Mouse (Mus musculus) lung, embryonic 14.5 days (tissue): ENCODE results near the gene Dock4. TPM values are rescaled to one million over a fixed set of nuclear protein-coding genes. Genes with fewer than 3 reads are reported as not detected.

Experiments
- ATAC-seq: fragments of 200-750 bp; cut with Nextera tagmentation; 2 replicates; pipeline ENCODE4 v1.8.0; 2017; ENCODE audit warnings: mild to moderate bottlenecking, moderate TSS enrichment, moderate library complexity; ENCODE audit not compliant: insufficient read depth
- DNase-seq: peaks from one replicate; pipeline ENCODE4 v3.0.0-alpha.2; 2015
- H3K27ac ChIP-seq: fragments of 300-500 bp; sonication (generic); 2 replicates; pipeline ENCODE4 v1.5.1; 2014; ENCODE audit warnings: low read depth, mild to moderate bottlenecking, moderate library complexity
- H3K27me3 ChIP-seq: fragments of 300-500 bp; sonication (generic); 2 replicates; pipeline ENCODE4 v1.6.1; 2014; ENCODE audit warnings: low read length, control low read depth; ENCODE audit not compliant: insufficient read depth
- H3K36me3 ChIP-seq: fragments of 300-500 bp; sonication (generic); 2 replicates; pipeline ENCODE4 v1.6.1; 2014; ENCODE audit warnings: control low read depth; ENCODE audit not compliant: insufficient read depth
- H3K4me1 ChIP-seq: fragments of 300-500 bp; sonication (generic); 2 replicates; pipeline ENCODE4 v1.6.1; 2014; ENCODE audit warnings: antibody characterized with exemption, control low read depth; ENCODE audit not compliant: insufficient read depth
- H3K4me2 ChIP-seq: fragments of 300-500 bp; sonication (generic); 2 replicates; pipeline ENCODE4 v1.6.1; 2014; ENCODE audit warnings: mild to moderate bottlenecking
- H3K4me3 ChIP-seq: fragments of 300-500 bp; sonication (generic); 2 replicates; pipeline ENCODE4 v1.5.1; 2014; ENCODE audit warnings: low read depth, low read length
- H3K9ac ChIP-seq: fragments of 300-500 bp; sonication (generic); 2 replicates; pipeline ENCODE4 v1.6.1; 2014
- H3K9me3 ChIP-seq: fragments of 300-500 bp; sonication (generic); 2 replicates; pipeline ENCODE4 v1.6.1; 2016; ENCODE audit warnings: low read depth, low read length, control low read depth
- CTCF ChIP-seq: IDR thresholded peaks from 2 replicates; pipeline ENCODE4 v1.5.1; 2016; ENCODE audit warnings: antibody characterized with exemption, low read depth
- WGBS: fragments of 180-500 bp; shearing (Covaris S2); extraction: QIAGEN DNeasy Blood & Tissue Kit; methylation state at CpG from one replicate; pipeline ENCODE4 v1.1.7; 2014; 5-methylcytosine and 5-hydroxymethylcytosine counted together
- polyA plus RNA-seq: library from polyadenylated mRNA; unstranded; fragments of >200 nt; fragmentation: Nextera tagmentation; extraction: Ambion mirVana; gene quantifications from 2 replicates; pipeline ENCODE4 v1.2.1, GENCODE M21; 2014

Dock4 gene
- polyA plus RNA-seq, 1 experiment from 2014 or later: 28.9 TPM

- no peak for TF ChIP-seq CTCF
- H3K4me2 ChIP-seq: no peak overlapping the region
- H3K4me3 ChIP-seq: no peak overlapping the region
- no peak overlapping the region for H3K9ac ChIP-seq
- no peaks in the 10 kb centered on the region for H3K9me3 ChIP-seq
- no peak overlapping the region for H3K27ac ChIP-seq
- no peaks in the 10 kb centered on the region for H3K27me3 ChIP-seq
- no peak for ATAC-seq
- H3K4me1 ChIP-seq: no peaks in the 10 kb centered on the region
- DNase-seq: no peak
- WGBS: 69% methylated on average over 6 of the region's 6 CpGs
- no peaks in the 10 kb centered on the region for H3K36me3 ChIP-seq
Observed at GRCm38 (mm10) chr12:40596441-40596840, 150.7 kb downstream of the Dock4 start.

- H3K9ac ChIP-seq: no peak overlapping the region
- no peak overlapping the region for H3K27ac ChIP-seq
- ATAC-seq: no peak
- WGBS: 59% methylated on average over 2 of the region's 2 CpGs
- no peak overlapping the region for H3K4me2 ChIP-seq
- DNase-seq: no peak
- TF ChIP-seq CTCF: no peak
- no peaks in the 10 kb centered on the region for H3K36me3 ChIP-seq
- H3K4me1 ChIP-seq: no peaks in the 10 kb centered on the region
- no peaks in the 10 kb centered on the region for H3K27me3 ChIP-seq
- H3K4me3 ChIP-seq: no peak overlapping the region
- no peaks in the 10 kb centered on the region for H3K9me3 ChIP-seq
Observed at GRCm38 (mm10) chr12:40599952-40600351, 154.2 kb downstream of the Dock4 start.

GRCm38 (mm10) chr12:40605565-40605964 lies 159.8 kb downstream of the Dock4 start:
- no peak for TF ChIP-seq CTCF
- 84% methylated on average over 4 of the region's 4 CpGs for WGBS
- H3K4me2 ChIP-seq: no peak overlapping the region

GRCm38 (mm10) chr12:40622926-40623325 lies 177.2 kb downstream of the Dock4 start:
- H3K36me3 ChIP-seq: peaks cover 3% of the 10 kb centered on the region; the same call in 1 of the 2 replicates
- DNase-seq (no peak), ATAC-seq (no peak)
- no peak overlapping the region for H3K27ac ChIP-seq
- no peaks in the 10 kb centered on the region for H3K27me3 ChIP-seq
- H3K4me2 ChIP-seq: no peak overlapping the region
- H3K9me3 ChIP-seq: no peaks in the 10 kb centered on the region
- H3K4me1 ChIP-seq: no peaks in the 10 kb centered on the region
- no peak overlapping the region for H3K9ac ChIP-seq
- H3K4me3 ChIP-seq: no peak overlapping the region
- no peak for TF ChIP-seq CTCF

More at GRCm38 (mm10) chr12:40605565-40605964, 159.8 kb downstream of the Dock4 start:
- Histone ChIP-seq H3K27me3 (no peaks in the 10 kb centered on the region), H3K27ac (no peak overlapping the region), H3K9ac (no peak overlapping the region), H3K4me1 (no peaks in the 10 kb centered on the region), H3K36me3 (no peaks in the 10 kb centered on the region), H3K4me3 (no peak overlapping the region), H3K9me3 (no peaks in the 10 kb centered on the region)
- ATAC-seq (no peak), DNase-seq (no peak)

- Histone ChIP-seq H3K36me3 (peaks cover 3% of the 10 kb centered on the region; the same call in 1 of the 2 replicates), H3K27me3 (no peaks in the 10 kb centered on the region), H3K27ac (no peak overlapping the region), H3K9me3 (no peaks in the 10 kb centered on the region), H3K4me3 (no peak overlapping the region), H3K9ac (no peak overlapping the region), H3K4me1 (no peaks in the 10 kb centered on the region), H3K4me2 (no peak overlapping the region)
- DNase-seq: no peak
- TF ChIP-seq CTCF: no peak
- ATAC-seq: no peak
- WGBS: 90% methylated on average over 1 of the region's 1 CpGs
Observed at GRCm38 (mm10) chr12:40626521-40626920, 180.8 kb downstream of the Dock4 start.

GRCm38 (mm10) chr12:40633242-40633641 lies 187.5 kb downstream of the Dock4 start:
- 86% methylated on average over 2 of the region's 2 CpGs for WGBS
- H3K9ac ChIP-seq: no peak overlapping the region

GRCm38 (mm10) chr12:40634169-40634568 lies 188.4 kb downstream of the Dock4 start:
- Histone ChIP-seq H3K9ac (no peak overlapping the region), H3K9me3 (no peaks in the 10 kb centered on the region), H3K4me2 (no peak overlapping the region), H3K4me1 (no peaks in the 10 kb centered on the region), H3K27ac (no peak overlapping the region), H3K36me3 (no peaks in the 10 kb centered on the region; the same call in 1 of the 2 replicates), H3K4me3 (no peak overlapping the region), H3K27me3 (no peaks in the 10 kb centered on the region)
- no peak for ATAC-seq
- 88% methylated on average over 7 of the region's 7 CpGs for WGBS
- DNase-seq: no peak
- TF ChIP-seq CTCF: no peak

More at GRCm38 (mm10) chr12:40633242-40633641, 187.5 kb downstream of the Dock4 start:
- H3K4me1 ChIP-seq: no peaks in the 10 kb centered on the region
- no peaks in the 10 kb centered on the region for H3K9me3 ChIP-seq
- H3K36me3 ChIP-seq: no peaks in the 10 kb centered on the region; the same call in 1 of the 2 replicates
- no peak overlapping the region for H3K4me3 ChIP-seq
- no peak for TF ChIP-seq CTCF
- H3K27ac ChIP-seq: no peak overlapping the region
- DNase-seq (no peak), ATAC-seq (no peak)
- no peaks in the 10 kb centered on the region for H3K27me3 ChIP-seq
- H3K4me2 ChIP-seq: no peak overlapping the region

- ATAC-seq (no peak), DNase-seq (no peak)
- Histone ChIP-seq H3K36me3 (peaks cover 3% of the 10 kb centered on the region; the same call in 1 of the 2 replicates), H3K4me1 (no peaks in the 10 kb centered on the region), H3K27ac (no peak overlapping the region), H3K9ac (no peak overlapping the region), H3K9me3 (no peaks in the 10 kb centered on the region), H3K4me2 (no peak overlapping the region), H3K27me3 (no peaks in the 10 kb centered on the region), H3K4me3 (no peak overlapping the region)
- 91% methylated on average over 6 of the region's 6 CpGs for WGBS
- no peak for TF ChIP-seq CTCF
Observed at GRCm38 (mm10) chr12:40635991-40636390, 190.2 kb downstream of the Dock4 start.
